Mouse (Mus musculus) cortical plate, adult 2 months (tissue): ENCODE data around the gene Btbd3.

ENCODE experiments used
- CTCF ChIP-seq: fragments of 200-500 bp; IDR thresholded peaks from 2 replicates; pipeline ENCODE4 v1.5.1; 2011; ENCODE audit warnings: mild to moderate bottlenecking, control low read depth, low read length; ENCODE audit not compliant: insufficient read depth; ENCODE audit errors: extremely low read depth
- POLR2A ChIP-seq: fragments of 200-500 bp; IDR thresholded peaks from 2 replicates; pipeline ENCODE4 v1.6.1; 2011; ENCODE audit warnings: mild to moderate bottlenecking, low read length, control low read depth; ENCODE audit not compliant: insufficient read depth; ENCODE audit errors: extremely low read depth

DNA sequence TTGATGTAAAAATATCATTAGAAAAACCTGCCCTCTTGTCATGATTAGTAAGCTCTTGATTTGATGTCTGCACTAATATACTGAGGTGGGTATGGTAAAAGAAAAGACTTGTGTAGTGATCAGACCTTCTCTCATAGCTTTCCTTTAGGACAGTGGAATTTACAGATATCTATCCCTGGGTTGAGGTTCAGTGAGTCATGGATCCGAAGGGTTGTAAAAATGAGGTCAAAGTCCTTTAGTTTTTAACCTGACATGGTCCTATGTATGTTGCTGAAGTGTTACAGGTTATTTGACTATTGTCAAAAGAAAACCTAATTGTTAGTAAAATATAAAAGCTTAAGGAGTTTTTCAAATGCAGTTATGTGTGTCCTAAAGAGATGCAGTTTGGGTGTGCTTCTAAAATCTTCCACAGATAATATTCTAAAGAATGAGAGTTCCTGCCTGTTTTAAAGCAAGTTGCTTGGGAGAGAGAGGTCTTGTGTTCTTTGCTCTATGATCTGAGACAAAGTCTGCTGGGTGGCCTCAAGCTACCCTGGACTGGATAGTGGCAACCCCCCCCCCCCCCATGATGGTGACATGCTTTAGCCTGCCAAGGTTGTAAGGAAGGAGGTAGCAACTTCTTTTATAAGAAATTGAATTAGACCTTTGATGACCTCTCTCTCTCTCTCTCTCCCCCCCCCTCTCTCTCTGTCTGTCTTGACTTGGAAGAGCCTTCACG, 234.5 kb downstream of the Btbd3 start:
- TF ChIP-seq POLR2A (no peak), CTCF (no peak)
